14 mouse cellular contexts compared by ENCODE assay signal in the genomic region with DNA sequence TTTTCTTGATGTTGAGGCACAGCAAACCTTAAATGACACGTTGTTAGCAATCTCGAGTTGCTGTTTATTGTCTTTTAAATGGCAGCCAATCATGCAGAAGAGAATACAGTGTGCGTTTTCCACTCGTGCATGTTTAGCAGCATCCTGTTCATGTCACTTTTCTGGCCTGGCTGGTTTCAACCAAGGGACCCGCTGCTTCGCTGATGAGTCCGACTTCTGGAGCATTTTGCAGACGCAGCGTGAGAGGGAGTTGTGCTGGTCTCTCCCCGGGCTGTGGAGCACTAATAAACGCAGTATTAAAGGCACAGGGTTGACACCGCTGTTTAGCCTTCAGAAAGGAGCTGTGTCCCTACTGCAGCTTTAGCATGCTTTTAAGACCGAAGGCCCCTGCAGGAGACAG.
A peak's percentile ranks its signal among the peaks of the same experiment; 100 is the strongest.
DNase-seq lines count a peak whose midpoint lies in the region; ATAC-seq and TF ChIP-seq lines count a peak whose summit lies in the region.
"Had no signal": no experiment of that assay in that cellular context is flagged by ENCODE, and none has a peak within 500 bp of the region (broad histone marks: within the 10 kb centered on the region; RNA-seq: fewer than 3 reads in every experiment).

No protein-coding gene starts in this region.

- no peak for TF ChIP-seq CTCF in forebrain, postnatal 0 days (IDR thresholded peaks at IDR 0.05; ENCODE audit: low read depth)

- ATAC-seq in intestine, embryonic 14.5 days (replicated peaks; ENCODE audit: low FRiP score, low TSS enrichment, low read depth) = no peak
- no peak for ATAC-seq in intestine, embryonic 15.5 days
- peak; percentile 50; the same call in 1 of the 2 replicates for ATAC-seq in forebrain, postnatal 0 days
- no peak for ATAC-seq in limb, embryonic 14.5 days (ENCODE audit: low FRiP score, low read depth)
- ATAC-seq in neural tube, embryonic 13.5 days (ENCODE audit: low read depth) = 0 out of 2 replicates have a peak, but pooled peaks have one; percentile 11
- ATAC-seq: intestine, embryonic 16.5 days had no signal

- H3K4me2 ChIP-seq in intestine, embryonic 14.5 days (ENCODE audit: low read length) = no peak overlapping the region
- H3K4me2 ChIP-seq in intestine, embryonic 15.5 days (replicated peaks) = no peak overlapping the region
- H3K4me2 ChIP-seq in forebrain, postnatal 0 days (ENCODE audit: low read depth) = peak overlapping the region; percentile 25; the same call in 1 of the 2 replicates
- peak overlapping the region; percentile 9; the same call in 1 of the 2 replicates for H3K4me2 ChIP-seq in limb, embryonic 14.5 days (replicated peaks; ENCODE audit: low read depth, low read length, severe bottlenecking)
- peak overlapping the region; percentile 30 for H3K4me2 ChIP-seq in neural tube, embryonic 13.5 days
- H3K4me2 ChIP-seq: embryonic facial prominence, embryonic 13.5 days; heart, embryonic 13.5 days had no signal

- no peak overlapping the region for H3K27ac ChIP-seq in intestine, embryonic 14.5 days (ENCODE audit: low read depth)
- H3K27ac ChIP-seq in intestine, embryonic 15.5 days = no peak overlapping the region
- H3K27ac ChIP-seq in forebrain, postnatal 0 days (ENCODE audit: low read depth, low read length) = no peak overlapping the region
- H3K27ac ChIP-seq in limb, embryonic 14.5 days (replicated peaks; ENCODE audit: low read depth, low read length) = no peak overlapping the region
- H3K27ac ChIP-seq in neural tube, embryonic 13.5 days (replicated peaks) = no peak overlapping the region
- H3K27ac ChIP-seq: embryonic facial prominence, embryonic 13.5 days; heart, embryonic 13.5 days; liver, embryonic 14.5 days had no signal

- peaks cover 36% of the 10 kb centered on the region for H3K4me1 ChIP-seq in intestine, embryonic 14.5 days (replicated peaks; ENCODE audit: control insufficient read depth, insufficient read depth, low read length)
- H3K4me1 ChIP-seq in intestine, embryonic 15.5 days (replicated peaks) = peaks cover 18% of the 10 kb centered on the region
- H3K4me1 ChIP-seq in forebrain, postnatal 0 days (ENCODE audit: insufficient read depth) = peaks cover 7% of the 10 kb centered on the region; the same call in 1 of the 2 replicates
- H3K4me1 ChIP-seq in limb, embryonic 14.5 days (ENCODE audit: control insufficient read depth, insufficient read depth, low read length) = peaks cover 37% of the 10 kb centered on the region
- H3K4me1 ChIP-seq in neural tube, embryonic 13.5 days (replicated peaks) = peaks cover 59% of the 10 kb centered on the region

- H3K27me3 ChIP-seq in intestine, embryonic 14.5 days (replicated peaks; ENCODE audit: control insufficient read depth, insufficient read depth, low read length) = no peaks in the 10 kb centered on the region
- no peaks in the 10 kb centered on the region for H3K27me3 ChIP-seq in intestine, embryonic 15.5 days (replicated peaks)
- peaks cover 10% of the 10 kb centered on the region for H3K27me3 ChIP-seq in forebrain, postnatal 0 days (ENCODE audit: insufficient read depth, low read length)
- no peaks in the 10 kb centered on the region for H3K27me3 ChIP-seq in limb, embryonic 14.5 days (ENCODE audit: control insufficient read depth, insufficient read depth, low read length)
- peaks cover 19% of the 10 kb centered on the region for H3K27me3 ChIP-seq in neural tube, embryonic 13.5 days
- H3K27me3 ChIP-seq: embryonic facial prominence, embryonic 13.5 days had no signal

- peak; percentile 59 for DNase-seq in intestine, embryonic 14.5 days (ENCODE audit: low spot score)
- DNase-seq in forebrain, postnatal 0 days = no peak
- peak; percentile 18 for DNase-seq in limb, embryonic 14.5 days (ENCODE audit: low spot score)
- no peak for DNase-seq in thymus, postnatal 4 days
- DNase-seq in urinary bladder, postnatal 10 days (ENCODE audit: low spot score) = no peak
- no peak for DNase-seq in layer of hippocampus, adult 9-10 months (ENCODE audit: low spot score)
- DNase-seq: adrenal gland, adult 8-10 months; spleen, adult 18-20 months had no signal

- H3K9ac ChIP-seq in intestine, embryonic 14.5 days (ENCODE audit: low read length) = no peak overlapping the region
- H3K9ac ChIP-seq in intestine, embryonic 15.5 days = no peak overlapping the region
- no peak overlapping the region for H3K9ac ChIP-seq in forebrain, postnatal 0 days
- no peak overlapping the region for H3K9ac ChIP-seq in limb, embryonic 14.5 days (ENCODE audit: low read depth, low read length, severe bottlenecking)
- no peak overlapping the region; the same call in 1 of the 2 replicates for H3K9ac ChIP-seq in neural tube, embryonic 13.5 days
- H3K9ac ChIP-seq: embryonic facial prominence, embryonic 13.5 days; heart, embryonic 13.5 days; liver, embryonic 14.5 days had no signal

- H3K4me3 ChIP-seq in intestine, embryonic 14.5 days (ENCODE audit: low read depth, low read length) = no peak overlapping the region
- no peak overlapping the region for H3K4me3 ChIP-seq in intestine, embryonic 15.5 days (replicated peaks)
- no peak overlapping the region for H3K4me3 ChIP-seq in forebrain, postnatal 0 days (ENCODE audit: low read depth, low read length)
- H3K4me3 ChIP-seq in limb, embryonic 14.5 days (replicated peaks; ENCODE audit: low read length) = no peak overlapping the region; the same call in 1 of the 2 replicates
- no peak overlapping the region for H3K4me3 ChIP-seq in neural tube, embryonic 13.5 days
- H3K4me3 ChIP-seq: embryonic facial prominence, embryonic 13.5 days; heart, embryonic 13.5 days had no signal

- 26% methylated on average over 13 of the region's 13 CpGs for WGBS in intestine, embryonic 14.5 days
- WGBS in intestine, embryonic 15.5 days = 39% methylated on average over 13 of the region's 13 CpGs
- WGBS in forebrain, postnatal 0 days = 18% methylated on average over 13 of the region's 13 CpGs
- WGBS in limb, embryonic 14.5 days = 10% methylated on average over 13 of the region's 13 CpGs
- WGBS in neural tube, embryonic 13.5 days = 10% methylated on average over 13 of the region's 13 CpGs

- no peaks in the 10 kb centered on the region for H3K36me3 ChIP-seq in intestine, embryonic 14.5 days (ENCODE audit: control insufficient read depth, insufficient read depth, low read length)
- no peaks in the 10 kb centered on the region for H3K36me3 ChIP-seq in intestine, embryonic 15.5 days
- H3K36me3 ChIP-seq in forebrain, postnatal 0 days (ENCODE audit: insufficient read depth) = no peaks in the 10 kb centered on the region
- no peaks in the 10 kb centered on the region for H3K36me3 ChIP-seq in limb, embryonic 14.5 days (ENCODE audit: control insufficient read depth, insufficient read depth, low read length)
- no peaks in the 10 kb centered on the region for H3K36me3 ChIP-seq in neural tube, embryonic 13.5 days
- H3K36me3 ChIP-seq: embryonic facial prominence, embryonic 13.5 days; heart, embryonic 13.5 days had no signal

- no peaks in the 10 kb centered on the region for H3K9me3 ChIP-seq in intestine, embryonic 14.5 days (ENCODE audit: control insufficient read depth, low read length)
- H3K9me3 ChIP-seq in intestine, embryonic 15.5 days = no peaks in the 10 kb centered on the region
- no peaks in the 10 kb centered on the region for H3K9me3 ChIP-seq in forebrain, postnatal 0 days (ENCODE audit: low read length)
- H3K9me3 ChIP-seq in limb, embryonic 14.5 days (ENCODE audit: control insufficient read depth, low read length) = no peaks in the 10 kb centered on the region
- no peaks in the 10 kb centered on the region for H3K9me3 ChIP-seq in neural tube, embryonic 13.5 days
- H3K9me3 ChIP-seq: embryonic facial prominence, embryonic 13.5 days; heart, embryonic 13.5 days had no signal

- TF ChIP-seq POLR2A in limb, embryonic 14.5 days (IDR thresholded peaks at IDR 0.05; ENCODE audit: borderline replicate concordance, extremely low read depth, insufficient read depth, insufficient read length) = no peak

Comparison
In these comparisons a context has a peak if more than half of its experiments do, and no peak if none do; other contexts are left out.
1. ATAC-seq: peak in forebrain, postnatal 0 days (single experiment) and neural tube, embryonic 13.5 days (single experiment); none in intestine, embryonic 14.5 days (single experiment), intestine, embryonic 15.5 days (single experiment) and limb, embryonic 14.5 days (single experiment).
2. DNase-seq: peak in intestine, embryonic 14.5 days (single experiment) and limb, embryonic 14.5 days (single experiment); none in forebrain, postnatal 0 days (single experiment), thymus, postnatal 4 days (single experiment), urinary bladder, postnatal 10 days (single experiment) and layer of hippocampus, adult 9-10 months (single experiment).
3. H3K4me2 ChIP-seq: peak in forebrain, postnatal 0 days (single experiment), limb, embryonic 14.5 days (single experiment) and neural tube, embryonic 13.5 days (single experiment); none in intestine, embryonic 14.5 days (single experiment) and intestine, embryonic 15.5 days (single experiment).